Mouse (Mus musculus) cerebellum, adult 9-10 months (tissue): ENCODE measurements around the gene Prss35.

Experiments
- DNase-seq: peaks from one replicate; pipeline ENCODE4 v3.0.0; 2022

Prss35 gene

DNA sequence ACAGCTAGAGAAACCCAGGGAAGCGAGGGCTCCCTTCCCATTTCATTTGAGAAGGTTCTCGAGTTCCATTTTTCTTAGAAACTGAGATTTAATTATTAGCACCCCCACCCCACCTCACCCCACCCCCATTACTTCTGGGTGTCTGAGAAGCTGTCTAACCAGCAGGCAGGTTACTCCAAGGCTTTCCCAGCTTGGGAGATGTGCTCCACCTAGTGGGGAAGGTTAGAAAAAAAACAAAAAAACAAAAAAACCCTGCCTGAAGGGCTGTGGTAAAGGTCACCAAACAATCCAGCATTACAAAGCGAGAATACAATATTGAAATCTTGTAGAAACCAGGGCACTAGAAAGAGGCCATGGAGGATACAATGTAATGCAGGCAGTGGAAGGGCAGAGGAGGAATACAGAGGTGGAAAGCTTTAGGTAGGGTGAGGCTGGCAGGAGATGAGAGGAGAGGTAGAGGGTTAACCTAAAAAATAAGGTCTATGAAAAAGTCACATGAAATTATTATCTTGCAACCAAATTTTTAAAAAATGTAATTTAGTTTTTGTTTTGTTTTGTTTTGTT, 57.2 kb downstream of the Prss35 start:
- peak; percentile 65 for DNase-seq
